Comparison of ENCODE assay signal across 36 mouse cellular contexts in the genomic region with DNA sequence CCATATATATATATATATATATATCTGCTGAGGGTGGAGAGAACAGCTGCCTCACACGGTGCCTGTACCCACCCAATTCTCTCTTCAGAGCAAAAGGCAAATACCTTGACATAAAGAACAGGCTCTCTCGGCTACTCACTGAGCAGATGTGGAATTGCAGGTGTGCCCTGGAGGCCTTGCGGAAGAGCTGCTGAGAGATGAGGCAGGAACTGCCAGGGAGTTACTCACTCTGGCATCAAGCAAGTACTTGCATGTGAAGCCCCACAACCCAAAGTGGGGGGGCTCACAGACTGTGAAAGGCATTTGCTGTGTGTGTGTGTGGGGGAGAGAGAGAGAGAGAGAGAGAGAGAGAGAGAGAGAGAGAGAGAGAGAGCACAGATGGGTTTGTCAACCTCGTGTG. TPM values are rescaled to one million over a fixed set of nuclear protein-coding genes. Genes with fewer than 3 reads are reported as not detected.
A peak's percentile ranks its signal among the peaks of the same experiment; 100 is the strongest.
DNase-seq lines count a peak whose midpoint lies in the region; ATAC-seq and TF ChIP-seq lines count a peak whose summit lies in the region.
"Had no signal": no experiment of that assay in that cellular context is flagged by ENCODE, and none has a peak within 500 bp of the region (broad histone marks: within the 10 kb centered on the region; RNA-seq: fewer than 3 reads in every experiment).

No protein-coding gene starts in this region.

- H3K27me3 ChIP-seq in forebrain, embryonic 10.5 days (ENCODE audit: poor library complexity, severe bottlenecking) = no peaks in the 10 kb centered on the region
- no peaks in the 10 kb centered on the region for H3K27me3 ChIP-seq in forebrain, embryonic 16.5 days (replicated peaks; ENCODE audit: control insufficient read depth, insufficient read depth, low read length)
- no peaks in the 10 kb centered on the region for H3K27me3 ChIP-seq in intestine, embryonic 15.5 days (replicated peaks)
- no peaks in the 10 kb centered on the region for H3K27me3 ChIP-seq in intestine, postnatal 0 days (replicated peaks; ENCODE audit: control insufficient read depth, insufficient read depth, low read length)
- H3K27me3 ChIP-seq in embryonic facial prominence, embryonic 15.5 days = no peaks in the 10 kb centered on the region
- H3K27me3 ChIP-seq in intestine, embryonic 16.5 days (replicated peaks; ENCODE audit: control insufficient read depth, insufficient read depth, low read length) = no peaks in the 10 kb centered on the region
- H3K27me3 ChIP-seq: CH12.LX; embryonic facial prominence, embryonic 13.5 days; heart, embryonic 12.5 days; Patski had no signal

- no peaks in the 10 kb centered on the region for H3K36me3 ChIP-seq in forebrain, embryonic 10.5 days (replicated peaks)
- no peaks in the 10 kb centered on the region for H3K36me3 ChIP-seq in forebrain, embryonic 16.5 days (ENCODE audit: control insufficient read depth, insufficient read depth)
- H3K36me3 ChIP-seq in intestine, embryonic 15.5 days = no peaks in the 10 kb centered on the region
- H3K36me3 ChIP-seq in intestine, postnatal 0 days (ENCODE audit: control insufficient read depth, insufficient read depth) = no peaks in the 10 kb centered on the region; the same call in 1 of the 2 replicates
- no peaks in the 10 kb centered on the region for H3K36me3 ChIP-seq in embryonic facial prominence, embryonic 15.5 days
- H3K36me3 ChIP-seq in intestine, embryonic 16.5 days (ENCODE audit: control insufficient read depth, insufficient read depth, low read length) = no peaks in the 10 kb centered on the region; the same call in 1 of the 2 replicates
- H3K36me3 ChIP-seq: embryonic facial prominence, embryonic 13.5 days; G1E had no signal

- ATAC-seq in forebrain, embryonic 16.5 days = no peak
- ATAC-seq in intestine, embryonic 15.5 days = no peak
- no peak for ATAC-seq in intestine, postnatal 0 days
- ATAC-seq in embryonic facial prominence, embryonic 15.5 days (ENCODE audit: insufficient number of reproducible peaks, low FRiP score, low TSS enrichment, low read depth) = no peak
- ATAC-seq in intestine, embryonic 16.5 days = no peak
- ATAC-seq: forebrain, embryonic 14.5 days; hindbrain, postnatal 0 days; inflammation-experienced regulatory T-cells, adult 6 months; Patski had no signal

- no peak overlapping the region for H3K4me3 ChIP-seq in forebrain, embryonic 10.5 days
- H3K4me3 ChIP-seq in forebrain, embryonic 16.5 days (replicated peaks; ENCODE audit: low read length) = no peak overlapping the region
- H3K4me3 ChIP-seq in intestine, embryonic 15.5 days (replicated peaks) = no peak overlapping the region
- no peak overlapping the region for H3K4me3 ChIP-seq in intestine, postnatal 0 days (ENCODE audit: low read depth, low read length)
- no peak overlapping the region for H3K4me3 ChIP-seq in embryonic facial prominence, embryonic 15.5 days (replicated peaks)
- H3K4me3 ChIP-seq in intestine, embryonic 16.5 days (ENCODE audit: low read length) = no peak overlapping the region
- H3K4me3 ChIP-seq: embryonic facial prominence, embryonic 13.5 days; heart, embryonic 12.5 days had no signal

- no peak overlapping the region for H3K4me2 ChIP-seq in forebrain, embryonic 16.5 days (ENCODE audit: low read length)
- no peak overlapping the region for H3K4me2 ChIP-seq in intestine, embryonic 15.5 days (replicated peaks)
- no peak overlapping the region for H3K4me2 ChIP-seq in intestine, postnatal 0 days (replicated peaks; ENCODE audit: low read depth)
- H3K4me2 ChIP-seq in embryonic facial prominence, embryonic 15.5 days (replicated peaks) = no peak overlapping the region
- H3K4me2 ChIP-seq in intestine, embryonic 16.5 days (ENCODE audit: low read depth, low read length) = no peak overlapping the region
- H3K4me2 ChIP-seq: embryonic facial prominence, embryonic 13.5 days; heart, embryonic 12.5 days; hindbrain, embryonic 14.5 days had no signal

- peaks cover 43% of the 10 kb centered on the region for H3K4me1 ChIP-seq in forebrain, embryonic 10.5 days
- peaks cover 7% of the 10 kb centered on the region for H3K4me1 ChIP-seq in forebrain, embryonic 16.5 days (replicated peaks; ENCODE audit: control insufficient read depth, insufficient read depth, low read length)
- H3K4me1 ChIP-seq in intestine, embryonic 15.5 days (replicated peaks) = peaks cover 27% of the 10 kb centered on the region
- H3K4me1 ChIP-seq in intestine, postnatal 0 days (replicated peaks; ENCODE audit: control insufficient read depth, insufficient read depth, low read length) = no peaks in the 10 kb centered on the region
- H3K4me1 ChIP-seq in embryonic facial prominence, embryonic 15.5 days = peaks cover 31% of the 10 kb centered on the region
- peaks cover 42% of the 10 kb centered on the region for H3K4me1 ChIP-seq in intestine, embryonic 16.5 days (ENCODE audit: control insufficient read depth, insufficient read depth, low read length)

- H3K9me3 ChIP-seq in forebrain, embryonic 10.5 days = peaks cover 4% of the 10 kb centered on the region; the same call in 1 of the 2 replicates
- no peaks in the 10 kb centered on the region for H3K9me3 ChIP-seq in forebrain, embryonic 16.5 days (ENCODE audit: control insufficient read depth, low read length)
- H3K9me3 ChIP-seq in intestine, embryonic 15.5 days = no peaks in the 10 kb centered on the region
- H3K9me3 ChIP-seq in intestine, postnatal 0 days (ENCODE audit: control insufficient read depth) = no peaks in the 10 kb centered on the region
- H3K9me3 ChIP-seq in embryonic facial prominence, embryonic 15.5 days (replicated peaks) = no peaks in the 10 kb centered on the region
- H3K9me3 ChIP-seq in intestine, embryonic 16.5 days (ENCODE audit: control insufficient read depth, low read length) = no peaks in the 10 kb centered on the region
- H3K9me3 ChIP-seq: heart, embryonic 12.5 days had no signal

- H3K27ac ChIP-seq in forebrain, embryonic 10.5 days = peak overlapping the region; percentile 73; the same call in 1 of the 2 replicates
- H3K27ac ChIP-seq in forebrain, embryonic 16.5 days (ENCODE audit: low read length) = no peak overlapping the region
- peak overlapping the region; percentile 7; the same call in 1 of the 2 replicates for H3K27ac ChIP-seq in intestine, embryonic 15.5 days
- H3K27ac ChIP-seq in intestine, postnatal 0 days (ENCODE audit: low read depth, low read length) = no peak overlapping the region
- H3K27ac ChIP-seq in embryonic facial prominence, embryonic 15.5 days (replicated peaks) = peak overlapping the region; percentile 51; the same call in 1 of the 2 replicates
- peak overlapping the region; percentile 47; the same call in 1 of the 2 replicates for H3K27ac ChIP-seq in intestine, embryonic 16.5 days (ENCODE audit: low read length)
- H3K27ac ChIP-seq: hindbrain, embryonic 14.5 days; hindbrain, postnatal 0 days had no signal

- no peak for DNase-seq in forebrain, embryonic 10.5 days (ENCODE audit: extremely low spot score, low spot score)
- DNase-seq in adrenal gland, adult 18-20 months (ENCODE audit: low spot score in 2 of 2) = no peak
- DNase-seq in testis, postnatal 14 days (ENCODE audit: low spot score) = no peak
- DNase-seq: adrenal gland, adult 2 months; adrenal gland, postnatal 14 days; B cell, adult 2 months; cerebellum, adult 11 months; cerebellum, adult 2 months; cerebellum, adult 9-11 months; cerebellum, postnatal 25 days; gastrocnemius, postnatal 10 days; heart, adult 11 months; heart, postnatal 14 days; heart, postnatal 4 days; kidney, adult 18-20 months had no signal

- 75% methylated on average over 4 of the region's 4 CpGs for WGBS in forebrain, embryonic 10.5 days
- 86% methylated on average over 4 of the region's 4 CpGs for WGBS in forebrain, embryonic 16.5 days
- WGBS in intestine, embryonic 15.5 days = 48% methylated on average over 4 of the region's 4 CpGs
- WGBS in intestine, postnatal 0 days = 34% methylated on average over 4 of the region's 4 CpGs
- WGBS in embryonic facial prominence, embryonic 15.5 days = 36% methylated on average over 4 of the region's 4 CpGs
- 57% methylated on average over 4 of the region's 4 CpGs for WGBS in intestine, embryonic 16.5 days

- TF ChIP-seq CTCF in intestine, postnatal 0 days (IDR thresholded peaks at IDR 0.05; ENCODE audit: low read depth) = no peak

- no peak overlapping the region for H3K9ac ChIP-seq in forebrain, embryonic 16.5 days (replicated peaks; ENCODE audit: low read depth, low read length)
- H3K9ac ChIP-seq in intestine, embryonic 15.5 days = no peak overlapping the region
- H3K9ac ChIP-seq in intestine, postnatal 0 days (ENCODE audit: low read depth, low read length) = no peak overlapping the region
- no peak overlapping the region for H3K9ac ChIP-seq in embryonic facial prominence, embryonic 15.5 days
- no peak overlapping the region for H3K9ac ChIP-seq in intestine, embryonic 16.5 days (ENCODE audit: low read depth, low read length)
- H3K9ac ChIP-seq: embryonic facial prominence, embryonic 13.5 days; heart, embryonic 12.5 days; hindbrain, embryonic 14.5 days had no signal

RNA-seq across cellular contexts. Expression of a gene that starts 47.0 kb away (rescaled TPM):
- polyA plus RNA-seq in forebrain, embryonic 10.5 days (2016; fragmentation: Nextera tagmentation; extraction: Ambion mirVana) = 1.0 TPM in 2 replicates
- 0.56 and 0.94 TPM in 2 replicates for polyA plus RNA-seq in forebrain, embryonic 16.5 days (2015; fragmentation: Nextera tagmentation; extraction: Ambion mirVana)
- polyA plus RNA-seq in intestine, embryonic 15.5 days (2015; fragmentation: Nextera tagmentation; extraction: Ambion mirVana) = 0.36 and 1.1 TPM in 2 replicates
- polyA plus RNA-seq in intestine, postnatal 0 days (2015; fragmentation: Nextera tagmentation; extraction: Ambion mirVana) = 0.93 and 1.2 TPM in 2 replicates
- 5.0 and 5.4 TPM in 2 replicates for polyA plus RNA-seq in embryonic facial prominence, embryonic 15.5 days (2015; fragmentation: Nextera tagmentation; extraction: Ambion mirVana)
- polyA plus RNA-seq in intestine, embryonic 16.5 days (2015; fragmentation: Nextera tagmentation; extraction: Ambion mirVana) = 0.35 and 0.56 TPM in 2 replicates
- total RNA-seq in adrenal gland, adult 18-20 months (2021) = 1 to 10 TPM in 1 of 2 experiments, under 1 TPM in 1; 0.50 to 1.3 TPM
- total RNA-seq: CH12.LX; common myeloid progenitor, adult 5-6 weeks; G1E had no signal
- polyA plus RNA-seq: G1E had no signal

RNA-seq across cellular contexts. Expression of a gene that starts 58.5 kb away (rescaled TPM):
- not detected in 2 replicates for polyA plus RNA-seq in forebrain, embryonic 10.5 days (2016; fragmentation: Nextera tagmentation; extraction: Ambion mirVana)
- polyA plus RNA-seq in forebrain, embryonic 16.5 days (2015; fragmentation: Nextera tagmentation; extraction: Ambion mirVana) = not detected in 2 replicates
- polyA plus RNA-seq in intestine, embryonic 15.5 days (2015; fragmentation: Nextera tagmentation; extraction: Ambion mirVana) = not detected in 2 replicates
- polyA plus RNA-seq in intestine, postnatal 0 days (2015; fragmentation: Nextera tagmentation; extraction: Ambion mirVana) = not detected in 2 replicates
- polyA plus RNA-seq in embryonic facial prominence, embryonic 15.5 days (2015; fragmentation: Nextera tagmentation; extraction: Ambion mirVana) = not detected in 2 replicates
- not detected in 2 replicates for polyA plus RNA-seq in intestine, embryonic 16.5 days (2015; fragmentation: Nextera tagmentation; extraction: Ambion mirVana)
- total RNA-seq in adrenal gland, adult 18-20 months (2021) = not detected
- total RNA-seq: adrenal gland, adult 2 months; adrenal gland, postnatal 14 days; adrenal gland, postnatal 4 days; CH12.LX; common myeloid progenitor, adult 5-6 weeks; G1E; gastrocnemius, postnatal 10 days; gastrocnemius, postnatal 4 days; heart, adult 8-10 months; heart, postnatal 14 days; heart, postnatal 4 days; hindbrain, postnatal 0 days had no signal
- polyA plus RNA-seq: adrenal gland, adult 2 months; cerebellum, adult 2 months; embryonic facial prominence, embryonic 13.5 days; forebrain, embryonic 11.5 days; forebrain, embryonic 14.5 days; G1E; heart, embryonic 12.5 days; heart, embryonic 16.5 days; hindbrain, embryonic 11.5 days; hindbrain, embryonic 14.5 days; hindbrain, postnatal 0 days; inflammation-experienced regulatory T-cells, adult 6 months; Patski had no signal

Comparison
In these comparisons a context has a peak if more than half of its experiments do, and no peak if none do; other contexts are left out.
1. H3K27ac ChIP-seq: peak in forebrain, embryonic 10.5 days (single experiment), intestine, embryonic 15.5 days (single experiment), embryonic facial prominence, embryonic 15.5 days (single experiment) and intestine, embryonic 16.5 days (single experiment); none in forebrain, embryonic 16.5 days (single experiment) and intestine, postnatal 0 days (single experiment).